Comparison of ENCODE assay signal across 12 mouse cellular contexts in genomic region chr4:117316800-117317199, GRCm38 (mm10).
DNase-seq lines count a peak whose midpoint lies in the region; ATAC-seq and TF ChIP-seq lines count a peak whose summit lies in the region.
"Had no signal": no experiment of that assay in that cellular context is flagged by ENCODE, and none has a peak within 500 bp of the region (broad histone marks: within the 10 kb centered on the region; RNA-seq: fewer than 3 reads in every experiment).

No protein-coding gene starts in this region.

- DNase-seq in kidney, postnatal 36 days, result no peak
- DNase-seq in hindbrain, embryonic 10.5 days (ENCODE audit: low spot score), result no peak
- DNase-seq in limb, embryonic 10.5 days (ENCODE audit: low spot score), result peak; percentile 58
- DNase-seq in left cerebral cortex, adult 9 months (ENCODE audit: low spot score in 2 of 2), result no peak
- DNase-seq in left cerebral cortex, adult 11 months (ENCODE audit: low spot score), result no peak
- DNase-seq: kidney, postnatal 14 days had no signal

- H3K9me3 ChIP-seq in kidney, embryonic 15.5 days (replicated peaks), result no peaks in the 10 kb centered on the region
- H3K9me3 ChIP-seq in hindbrain, embryonic 10.5 days, result no peaks in the 10 kb centered on the region
- H3K9me3 ChIP-seq in limb, embryonic 10.5 days (replicated peaks), result no peaks in the 10 kb centered on the region
- H3K9me3 ChIP-seq: embryonic facial prominence, embryonic 15.5 days; megakaryocyte, embryonic 14.5 days had no signal

- no peak for ATAC-seq in kidney, embryonic 15.5 days (replicated peaks; ENCODE audit: low FRiP score)
- ATAC-seq: activated CD4-positive, CD25-positive, alpha-beta regulatory T cell, adult 4 months; inflammation-experienced regulatory T-cells, adult 6 months had no signal

- H3K4me2 ChIP-seq in kidney, embryonic 15.5 days, result 0 out of 2 replicates have a peak overlapping the region, but pooled peaks have one; percentile 1
- H3K4me2 ChIP-seq in myocyte (ENCODE audit: low read depth), result no peak overlapping the region
- H3K4me2 ChIP-seq: embryonic facial prominence, embryonic 15.5 days had no signal

- no peak for TF ChIP-seq POLR2A in myocyte (IDR thresholded peaks at IDR 0.05; ENCODE audit: insufficient read length, low read depth)

- H3ac ChIP-seq in myocyte (ENCODE audit: control insufficient read depth, insufficient read length), result no peak overlapping the region

- H3K4me3 ChIP-seq in kidney, embryonic 15.5 days (replicated peaks), result no peak overlapping the region
- 0 out of 2 replicates have a peak overlapping the region, but pooled peaks have one; percentile 18 for H3K4me3 ChIP-seq in hindbrain, embryonic 10.5 days
- H3K4me3 ChIP-seq in limb, embryonic 10.5 days, result peak overlapping the region; percentile 35; the same call in 1 of the 2 replicates
- H3K4me3 ChIP-seq in myocyte, result no peak overlapping the region
- H3K4me3 ChIP-seq: embryonic facial prominence, embryonic 15.5 days; megakaryocyte, embryonic 14.5 days had no signal

- H3K79me2 ChIP-seq in myocyte (ENCODE audit: control insufficient read depth, insufficient read depth), result no peaks in the 10 kb centered on the region

- no peak overlapping the region for H3K9ac ChIP-seq in kidney, embryonic 15.5 days
- H3K9ac ChIP-seq: embryonic facial prominence, embryonic 15.5 days had no signal

- H3K4me1 ChIP-seq in kidney, embryonic 15.5 days, result peaks cover 39% of the 10 kb centered on the region
- H3K4me1 ChIP-seq in hindbrain, embryonic 10.5 days (replicated peaks), result peaks cover 72% of the 10 kb centered on the region
- peaks cover 73% of the 10 kb centered on the region for H3K4me1 ChIP-seq in limb, embryonic 10.5 days

- H3K27ac ChIP-seq in kidney, embryonic 15.5 days, result no peak overlapping the region
- H3K27ac ChIP-seq in hindbrain, embryonic 10.5 days, result peak overlapping the region; percentile 72
- peak overlapping the region; percentile 46; the same call in 1 of the 2 replicates for H3K27ac ChIP-seq in limb, embryonic 10.5 days
- H3K27ac ChIP-seq: embryonic facial prominence, embryonic 15.5 days had no signal

- no peaks in the 10 kb centered on the region for H3K36me3 ChIP-seq in kidney, embryonic 15.5 days
- no peaks in the 10 kb centered on the region for H3K36me3 ChIP-seq in hindbrain, embryonic 10.5 days
- no peaks in the 10 kb centered on the region for H3K36me3 ChIP-seq in limb, embryonic 10.5 days
- H3K36me3 ChIP-seq in myocyte (ENCODE audit: control insufficient read depth, insufficient read depth), result no peaks in the 10 kb centered on the region
- H3K36me3 ChIP-seq: embryonic facial prominence, embryonic 15.5 days had no signal

- 10% methylated on average over 6 of the region's 6 CpGs for WGBS in kidney, embryonic 15.5 days
- WGBS in hindbrain, embryonic 10.5 days, result 62% methylated on average over 6 of the region's 6 CpGs
- WGBS in limb, embryonic 10.5 days, result 32% methylated on average over 6 of the region's 6 CpGs

- peaks cover 100% of the 10 kb centered on the region for H3K27me3 ChIP-seq in kidney, embryonic 15.5 days
- peaks cover 100% of the 10 kb centered on the region for H3K27me3 ChIP-seq in hindbrain, embryonic 10.5 days (ENCODE audit: insufficient read depth, poor library complexity, severe bottlenecking)
- peaks cover 100% of the 10 kb centered on the region for H3K27me3 ChIP-seq in limb, embryonic 10.5 days (ENCODE audit: low read depth, poor library complexity, severe bottlenecking)
- H3K27me3 ChIP-seq in myocyte (ENCODE audit: control insufficient read depth, insufficient read depth, insufficient read length), result no peaks in the 10 kb centered on the region

TF ChIP-seq in myocyte, 11 proteins besides CTCF, POLR2A, EP300 and RAD21:
- TF ChIP-seq MYOD1 (IDR thresholded peaks at IDR 0.05; ENCODE audit: control insufficient read depth in 1 of 3, insufficient read length in 2 of 3, low read depth in 2 of 3), result peak in 2 of 3 experiments; percentile 24 to 35
- no peak for TF ChIP-seq USF1 (IDR thresholded peaks at IDR 0.05; ENCODE audit: low read depth)
- TF ChIP-seq SRF (IDR thresholded peaks at IDR 0.05; ENCODE audit: control insufficient read depth, insufficient read length, low read depth), result no peak
- no peak for TF ChIP-seq POLR2AphosphoS2 (IDR thresholded peaks at IDR 0.05; ENCODE audit: insufficient read length, low read depth)
- no peak for TF ChIP-seq MAX (IDR thresholded peaks at IDR 0.05; ENCODE audit: low read depth)
- TF ChIP-seq CEBPB (IDR thresholded peaks at IDR 0.05; ENCODE audit: insufficient read depth, poor library complexity, severe bottlenecking), result no peak
- TF ChIP-seq E2F4 (IDR thresholded peaks at IDR 0.05; ENCODE audit: insufficient read depth), result no peak
- no peak for TF ChIP-seq REST (IDR thresholded peaks at IDR 0.05; ENCODE audit: insufficient read depth, insufficient read length)
- peak in 1 of 3 experiments; percentile 29 for TF ChIP-seq MYOG (IDR thresholded peaks at IDR 0.05; ENCODE audit: control insufficient read depth in 1 of 3, insufficient read depth in 1 of 3, insufficient read length in 2 of 3, low read depth in 2 of 3)
- TF ChIP-seq TCF3 (IDR thresholded peaks at IDR 0.05; ENCODE audit: insufficient read length, low read depth), result no peak
- TF ChIP-seq TCF12 (IDR thresholded peaks at IDR 0.05; ENCODE audit: insufficient read depth, poor library complexity, severe bottlenecking), result no peak

Comparison
In these comparisons a context has a peak if more than half of its experiments do, and no peak if none do; other contexts are left out.
1. H3K4me3 ChIP-seq: peak in hindbrain, embryonic 10.5 days (single experiment) and limb, embryonic 10.5 days (single experiment); none in kidney, embryonic 15.5 days (single experiment) and myocyte (single experiment).